Mouse (Mus musculus) Patski (cell line): ENCODE measurements at regions not wholly inside any gene's neighbourhood (a gene's known extent, or its start where the extent isn't known, plus 50 kb on each side); places are given as distances from the start of the nearest gene placed in this dataset.
A peak's percentile ranks its signal among the peaks of the same experiment; 100 is the strongest.

Source experiments
- ATAC-seq: fragments of 100-300 bp; one replicate; pipeline ENCODE4 v1.8.0; 2021
- CTCF ChIA-PET: fragments of 350-600 bp; sonication (Branson Sonifier 250); formaldehyde crosslinking; loops from one replicate; lab custom pipeline; 2022; ENCODE audit warnings: inconsistent platforms; lab: Charles Lee
- POLR2A ChIA-PET: fragments of 350-600 bp; sonication (Branson Sonifier 250); formaldehyde crosslinking; loops from one replicate; lab custom pipeline; 2022; ENCODE audit warnings: antibody characterized with exemption, inconsistent platforms; lab: Charles Lee
- DNase-seq: peaks from one replicate; pipeline ENCODE4 v3.0.0-alpha.2; 2011; ENCODE audit warnings: low read depth, low spot score
- H3K27me3 ChIP-seq: fragments of 371-371 bp; one replicate; pipeline ENCODE4 v1.5.1; 2021
- CTCF ChIP-seq: fragments of 100-300 bp; IDR thresholded peaks from one replicate; pipeline ENCODE4 v1.5.1; 2021
- in situ Hi-C: fragments of 300-500 bp; cut with MboI; formaldehyde crosslinking; loops from 3 replicates; pipeline ENCODE4 v1.11.1; 2018; ENCODE audit warnings: low pct_unique_long_range_greater_than_20kb, mixed read lengths

DNA sequence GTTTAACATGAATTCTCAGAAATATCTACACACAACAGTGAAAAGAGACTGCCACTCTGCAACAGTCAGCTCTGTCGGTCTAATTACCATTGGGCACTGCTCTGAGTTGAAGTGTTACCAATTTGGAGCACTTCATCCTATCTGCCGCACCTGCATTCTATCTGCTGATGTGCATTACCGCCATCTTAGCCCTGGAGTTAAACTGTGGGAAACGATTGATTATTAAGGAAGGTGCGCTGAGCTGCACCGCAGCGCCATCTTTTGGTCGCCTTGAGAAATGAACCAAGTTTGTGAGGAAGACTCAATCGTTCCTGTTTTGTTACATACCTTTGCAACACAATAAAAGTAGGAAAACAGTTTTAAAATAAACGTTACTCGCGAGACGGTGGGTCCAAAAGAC is 110.5 kb downstream of the Rergl start:
- ATAC-seq (no peak), DNase-seq (no peak)
- POLR2A ChIA-PET = no interaction called here
- in situ Hi-C loops = no loop called here
- no peaks in the 10 kb centered on the region for H3K27me3 ChIP-seq
- TF ChIP-seq CTCF = peak; percentile 66
- CTCF ChIA-PET = no interaction called here

DNA sequence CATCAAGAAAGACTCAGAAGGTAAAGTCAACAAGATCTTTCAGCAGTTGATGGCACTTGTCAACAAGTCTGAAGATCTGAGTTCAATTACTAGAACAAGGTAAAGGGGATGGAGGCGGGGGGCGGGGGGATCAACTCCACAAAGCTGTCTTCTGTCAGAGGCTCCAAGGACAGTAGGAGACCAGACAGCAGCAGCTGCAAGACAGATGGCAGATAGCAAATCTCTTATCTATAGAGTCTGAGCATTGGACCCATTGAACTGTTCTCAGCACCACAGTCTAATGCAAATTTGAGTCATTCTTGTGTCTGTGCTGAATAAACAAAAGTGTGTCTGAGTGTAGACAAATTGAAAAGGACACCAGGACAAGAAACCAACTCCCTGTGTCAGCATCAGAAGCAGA is 150.8 kb downstream of the Rergl start:
- CTCF ChIA-PET = no interaction called here
- no peaks in the 10 kb centered on the region for H3K27me3 ChIP-seq
- POLR2A ChIA-PET = no interaction called here
- in situ Hi-C loops = no loop called here
- no peak for TF ChIP-seq CTCF
- ATAC-seq (no peak), DNase-seq (no peak)

DNA sequence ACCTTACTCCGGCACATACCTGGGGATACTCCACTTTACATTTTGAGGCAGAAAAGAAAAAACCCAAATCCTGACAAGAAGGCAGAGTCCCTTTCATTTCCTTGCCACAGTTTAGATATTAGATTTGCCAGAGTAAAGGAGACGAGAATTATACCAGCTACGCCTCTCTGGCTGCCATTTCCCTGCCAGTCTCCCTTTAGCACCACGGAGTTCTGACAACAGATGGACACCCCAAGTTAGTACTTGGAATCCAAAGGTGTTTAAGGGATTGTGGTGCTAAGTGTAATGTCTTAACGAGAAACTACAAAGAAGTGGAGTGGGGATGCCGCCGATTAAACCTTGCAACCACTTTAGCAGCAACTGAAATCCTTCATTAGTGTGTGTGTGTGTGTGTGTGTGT is 176.6 kb downstream of the Rergl start:
- ChIA-PET POLR2A (no interaction called here), CTCF (no interaction called here)
- TF ChIP-seq CTCF = no peak
- ATAC-seq = no peak
- in situ Hi-C loops = no loop called here
- no peak for DNase-seq
- H3K27me3 ChIP-seq = peaks cover 3% of the 10 kb centered on the region

DNA sequence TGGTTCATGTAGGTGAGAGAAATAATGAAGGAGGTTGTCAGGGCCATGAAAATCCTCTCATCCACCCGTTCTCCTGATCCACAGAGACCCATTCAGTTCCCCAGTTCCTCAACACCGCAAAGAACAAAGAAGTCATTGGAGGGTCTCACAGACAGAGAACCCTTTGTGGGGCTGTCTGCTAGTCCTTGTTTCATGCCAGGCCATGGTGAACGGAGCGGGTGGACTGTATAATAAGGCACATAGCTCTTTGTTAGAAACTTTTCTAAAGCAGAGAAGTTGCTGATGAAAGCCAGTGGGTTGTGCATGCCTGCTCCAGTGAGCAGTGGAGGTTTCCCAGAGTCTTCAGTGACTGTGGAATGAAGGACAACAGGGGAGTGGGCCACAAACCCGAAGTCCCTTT is 194.1 kb downstream of the Rergl start:
- ATAC-seq = no peak
- in situ Hi-C loops = no loop called here
- no peak for DNase-seq
- no peak for TF ChIP-seq CTCF
- no peaks in the 10 kb centered on the region for H3K27me3 ChIP-seq
- POLR2A ChIA-PET = no interaction called here
- CTCF ChIA-PET = no interaction called here

DNA sequence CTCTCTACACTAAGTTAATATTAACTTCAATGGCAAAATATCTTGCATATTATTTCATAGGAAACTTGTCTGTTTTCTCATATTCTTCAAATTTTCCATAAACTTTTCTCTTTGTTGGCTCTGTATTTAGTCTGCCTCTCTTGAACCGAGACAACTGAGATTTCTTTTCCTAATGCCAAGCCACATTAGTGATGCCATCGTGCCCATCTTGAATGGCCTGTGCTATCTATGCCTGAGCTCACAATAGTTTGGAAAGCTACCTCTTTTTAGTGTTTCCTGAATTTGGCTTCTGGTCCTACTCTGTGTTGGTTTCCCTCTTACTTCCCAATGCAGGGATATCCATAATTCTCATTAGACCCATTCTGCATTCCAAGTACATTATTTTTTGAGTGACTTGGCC is 197.5 kb downstream of the Rergl start:
- ChIA-PET CTCF (interaction anchor here (0.7 kb wide), 1 partner anchor 8 kb away, joined by 3 read pairs; no protein-coding TSS in a partner anchor), POLR2A (no interaction called here)
- DNase-seq (no peak), ATAC-seq (no peak)
- no peaks in the 10 kb centered on the region for H3K27me3 ChIP-seq
- TF ChIP-seq CTCF = no peak
- in situ Hi-C loops = no loop called here

DNA sequence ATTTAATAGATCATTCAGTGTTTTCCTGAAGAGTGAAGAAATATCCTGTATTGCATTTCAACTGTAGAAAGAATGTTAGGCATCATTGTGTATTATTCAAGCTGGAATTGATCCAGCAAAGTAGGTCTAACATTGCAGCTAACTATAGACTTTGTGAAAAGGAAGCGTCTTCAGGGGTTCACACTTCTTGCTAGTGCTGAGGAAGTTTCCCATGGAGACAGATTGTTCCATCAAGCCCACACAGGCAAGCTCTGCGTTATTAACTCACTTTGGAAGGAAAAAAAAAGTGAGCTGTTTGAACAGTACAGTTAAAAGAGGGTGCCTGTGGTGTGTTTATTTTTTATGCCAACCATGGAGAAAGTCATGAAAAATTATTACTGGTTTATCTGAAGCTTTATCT is 206.1 kb downstream of the Rergl start:
- in situ Hi-C loops = no loop called here
- DNase-seq (no peak), ATAC-seq (no peak)
- TF ChIP-seq CTCF = no peak
- POLR2A ChIA-PET = no interaction called here
- CTCF ChIA-PET = interaction anchor here (0.8 to 1.0 kb wide), 2 partner anchors 9 to 106 kb away, joined by 3 read pairs; no protein-coding TSS in a partner anchor
- peaks cover 2% of the 10 kb centered on the region for H3K27me3 ChIP-seq

DNA sequence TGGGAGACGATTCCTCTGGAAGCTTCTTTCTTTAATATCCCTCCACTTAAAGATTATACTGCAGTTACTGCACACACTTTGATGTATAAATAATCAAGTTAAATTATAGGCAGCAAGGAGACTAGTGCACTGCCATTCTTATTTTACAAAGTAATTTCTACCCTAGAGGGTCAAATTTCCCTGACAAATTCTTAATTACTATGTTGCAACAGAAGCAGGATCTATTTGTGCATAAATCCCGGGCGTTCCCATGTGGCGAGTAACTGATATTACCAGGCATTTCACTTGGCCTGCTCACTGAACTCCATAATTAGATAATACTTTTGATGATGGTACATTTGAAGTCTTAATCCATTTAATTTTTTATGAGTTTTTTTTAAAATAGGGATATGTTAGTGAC is 222.7 kb downstream of the Rergl start:
- ChIA-PET POLR2A (no interaction called here), CTCF (no interaction called here)
- H3K27me3 ChIP-seq = no peaks in the 10 kb centered on the region
- ATAC-seq = no peak
- no peak for DNase-seq
- TF ChIP-seq CTCF = no peak
- in situ Hi-C loops = no loop called here

DNA sequence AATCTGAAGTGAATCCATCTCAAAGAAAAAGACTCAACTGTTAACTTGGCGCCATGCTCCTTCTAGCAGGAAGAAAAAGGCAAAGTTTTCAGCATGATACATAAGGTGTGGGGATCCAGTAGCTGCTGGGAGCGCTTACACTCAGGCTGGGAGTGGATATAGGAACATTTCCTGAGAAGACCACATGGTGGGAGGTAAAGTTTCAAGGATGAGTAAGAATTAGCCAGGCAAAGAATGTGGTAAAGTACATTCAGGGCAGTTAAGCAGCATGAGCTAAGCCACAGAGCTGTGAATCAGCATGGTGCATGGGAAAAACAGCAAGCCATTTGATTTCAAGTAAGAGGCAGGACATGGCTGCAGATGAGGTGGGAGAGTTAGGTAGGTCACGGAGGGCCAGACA is 226.3 kb downstream of the Rergl start:
- ChIA-PET POLR2A (no interaction called here), CTCF (interaction anchor here (2.1 kb wide), 1 partner anchor 11 kb away, joined by 4 read pairs; no protein-coding TSS in a partner anchor)
- in situ Hi-C loops = no loop called here
- H3K27me3 ChIP-seq = no peaks in the 10 kb centered on the region
- no peak for TF ChIP-seq CTCF
- peak; percentile 43 for DNase-seq
- ATAC-seq = peak; percentile 94

DNA sequence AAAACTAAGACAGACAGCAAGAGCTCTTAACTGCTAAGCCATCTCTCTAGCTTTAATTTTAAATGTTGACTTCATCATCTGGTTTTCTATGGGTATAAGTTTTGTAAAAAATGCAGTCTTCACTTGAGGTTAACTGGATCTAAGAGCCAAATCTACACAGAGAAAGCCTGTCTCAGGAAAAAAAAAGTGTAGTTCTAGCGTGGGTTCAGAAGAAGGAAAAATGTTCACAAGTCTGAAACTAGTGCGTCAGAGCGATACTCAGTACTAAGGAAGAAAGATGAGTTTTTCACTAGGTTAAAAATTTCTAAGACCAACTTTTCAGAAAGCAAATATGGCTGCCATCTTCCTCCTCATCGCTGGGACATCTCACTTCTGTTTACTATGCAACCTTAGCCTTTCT is 248.1 kb downstream of the Rergl start:
- in situ Hi-C loops = no loop called here
- CTCF ChIA-PET = interaction anchor here (1.7 kb wide), 1 partner anchor 19 kb away, joined by 3 read pairs; no protein-coding TSS in a partner anchor
- DNase-seq (no peak), ATAC-seq (no peak)
- no peak for TF ChIP-seq CTCF
- POLR2A ChIA-PET = interaction anchor here (0.6 kb wide), 1 partner anchor 8 kb away, joined by 3 read pairs; no protein-coding TSS in a partner anchor
- H3K27me3 ChIP-seq = no peaks in the 10 kb centered on the region

DNA sequence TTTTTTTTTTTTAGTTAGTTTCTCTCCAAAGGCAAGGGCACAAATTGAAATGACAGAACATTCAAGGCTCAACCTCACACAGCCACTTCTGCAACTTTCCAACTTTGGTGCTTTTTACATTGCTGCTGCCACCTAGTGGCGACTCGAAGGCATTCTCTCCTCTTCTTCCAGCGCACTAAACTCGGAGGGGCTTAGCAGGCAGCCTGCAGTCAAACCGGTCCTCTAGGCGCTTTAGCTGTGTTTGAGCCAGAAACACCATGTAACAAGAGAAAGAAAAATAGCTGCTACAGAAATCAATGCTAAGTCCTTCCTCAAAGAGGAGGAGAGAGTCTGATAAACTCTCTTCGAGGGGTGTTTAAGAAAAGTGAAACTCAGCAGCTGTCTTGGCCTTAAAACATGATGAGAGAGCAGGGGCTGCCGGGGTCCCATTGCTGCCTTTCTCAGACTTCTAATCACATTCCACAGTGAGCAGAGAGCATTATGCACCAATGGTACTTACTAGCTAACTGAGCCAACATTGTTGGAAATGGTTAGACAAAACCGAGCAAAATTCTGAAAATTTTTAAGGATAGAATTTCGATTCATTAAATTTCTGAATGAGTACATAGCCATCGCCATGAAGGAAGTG is 252.7 kb downstream of the Rergl start:
- ATAC-seq (no peak), DNase-seq (no peak)
- ChIA-PET POLR2A (no interaction called here), CTCF (interaction anchor here (1.0 kb wide), 1 partner anchor 21 kb away, joined by 3 read pairs; no protein-coding TSS in a partner anchor)
- TF ChIP-seq CTCF = peak; percentile 71
- H3K27me3 ChIP-seq = no peaks in the 10 kb centered on the region
- in situ Hi-C loops = no loop called here

DNA sequence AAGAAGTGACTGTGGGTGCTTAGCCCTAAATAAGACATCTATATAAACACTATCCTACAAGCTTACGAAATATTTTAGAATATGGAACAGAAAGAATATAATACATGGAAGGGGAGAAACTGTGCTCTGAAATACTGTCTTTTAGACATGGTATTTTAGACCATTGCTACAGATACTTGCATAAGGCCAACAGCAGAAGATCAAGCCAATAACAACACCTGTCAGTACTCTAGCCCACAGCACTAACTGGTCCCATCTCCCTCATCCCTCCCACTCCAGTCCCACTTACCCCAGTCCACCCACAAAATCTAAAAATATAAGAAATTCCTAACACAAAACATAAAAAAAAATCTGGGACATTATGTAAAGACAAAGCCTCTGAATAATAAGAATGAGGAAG is 275.6 kb downstream of the Rergl start:
- CTCF ChIA-PET = no interaction called here
- TF ChIP-seq CTCF = no peak
- POLR2A ChIA-PET = no interaction called here
- no peak for DNase-seq
- H3K27me3 ChIP-seq = no peaks in the 10 kb centered on the region
- ATAC-seq = no peak
- in situ Hi-C loops = no loop called here

DNA sequence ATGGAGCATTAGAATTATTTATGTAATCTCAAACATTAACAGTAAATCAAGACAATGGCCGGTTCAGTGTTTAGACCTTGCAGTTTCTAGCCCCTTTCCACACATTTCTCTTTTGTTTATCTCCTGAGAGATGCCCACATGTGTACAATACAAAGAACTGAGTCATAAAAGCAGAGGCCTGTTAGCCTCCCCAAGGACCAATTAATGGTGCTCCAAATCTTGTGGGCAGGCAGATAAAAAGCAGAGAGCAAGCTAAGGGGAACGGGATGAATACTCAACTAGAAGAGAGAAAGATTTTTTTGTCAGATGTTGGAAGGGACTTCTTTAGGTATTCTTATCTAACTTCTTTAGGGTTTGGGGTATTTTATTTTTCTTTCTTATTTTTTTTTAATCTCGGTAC is 287.3 kb downstream of the Rergl start:
- no peaks in the 10 kb centered on the region for H3K27me3 ChIP-seq
- ATAC-seq (no peak), DNase-seq (no peak)
- in situ Hi-C loops = no loop called here
- no peak for TF ChIP-seq CTCF
- POLR2A ChIA-PET = no interaction called here
- CTCF ChIA-PET = no interaction called here
